Mouse (Mus musculus) layer of hippocampus, adult 9-11 months (tissue): ENCODE measurements at regions not wholly inside any gene's neighbourhood (a gene's known extent, or its start where the extent isn't known, plus 50 kb on each side); places are given as distances from the start of the nearest gene placed in this dataset.

Source experiments
- DNase-seq: peaks from one replicate; pipeline ENCODE4 v3.0.0; 2022

DNA sequence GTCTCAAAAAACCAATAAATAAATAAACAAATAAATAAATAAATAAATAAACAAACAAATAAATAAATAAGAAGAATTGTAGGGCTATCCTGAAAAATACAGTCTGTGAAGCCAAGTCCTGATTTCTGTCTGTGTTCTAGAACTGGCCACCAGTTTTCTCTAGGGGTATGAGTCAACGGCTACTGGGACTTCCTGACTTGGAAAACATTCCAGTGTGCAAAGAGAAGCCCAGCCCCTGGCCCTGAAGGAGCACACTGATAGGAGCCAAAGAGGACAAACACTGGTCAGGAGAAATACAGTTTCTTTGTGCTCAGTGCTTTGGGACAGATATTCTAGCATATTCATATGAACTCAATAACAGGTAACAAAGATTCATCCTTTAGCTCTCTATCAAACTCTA lies 271.3 kb upstream of the Thbs1 start:
- no peak for DNase-seq

DNA sequence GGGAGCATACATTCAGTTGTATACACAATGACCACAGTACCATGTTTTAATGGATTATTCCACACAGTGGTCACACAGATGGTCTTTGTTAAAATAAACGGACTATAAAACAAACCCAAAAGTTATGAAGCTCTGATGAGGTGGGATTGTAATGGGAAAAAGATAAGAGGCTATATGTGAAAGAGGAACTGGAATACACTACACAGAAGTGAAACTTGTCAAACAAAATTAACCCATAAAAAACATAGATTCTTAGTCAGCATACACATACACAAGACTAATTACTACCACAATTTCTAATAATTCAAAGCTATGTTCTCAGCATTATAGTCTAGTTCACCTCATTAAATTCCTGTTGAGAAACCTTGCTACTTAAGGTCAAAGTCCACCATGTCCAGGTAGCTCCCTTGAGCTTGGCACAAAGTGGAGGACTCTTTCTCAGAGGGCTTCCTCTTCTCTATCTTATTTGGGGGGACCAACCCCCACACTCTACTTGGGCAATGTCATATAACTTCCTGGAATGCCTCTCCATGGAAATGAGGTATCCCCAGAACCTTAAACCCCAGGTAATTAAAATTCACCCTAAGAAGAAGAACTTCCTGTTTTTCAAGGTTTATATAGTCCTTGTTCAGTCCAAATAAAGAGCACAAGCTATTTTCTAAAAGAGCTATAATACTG lies 269.2 kb upstream of the Thbs1 start:
- DNase-seq = no peak

DNA sequence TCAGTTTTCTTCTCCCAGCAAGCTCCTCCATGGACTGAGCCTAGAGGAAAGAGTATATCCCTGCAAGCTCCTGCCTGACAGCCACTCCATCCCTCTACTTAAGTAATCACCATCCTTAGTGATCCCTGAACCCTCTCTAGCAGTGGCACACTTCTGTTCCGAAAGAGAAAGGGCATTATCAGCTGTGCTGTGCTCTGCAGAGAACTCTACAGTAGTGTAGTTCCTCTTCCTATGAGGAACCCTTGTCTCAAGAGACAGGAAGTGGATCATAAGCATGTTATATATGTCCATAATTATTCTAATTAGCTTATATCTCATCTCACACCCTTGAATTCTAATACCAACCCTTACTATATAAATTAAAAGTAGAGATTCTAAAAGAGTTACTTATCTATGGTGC lies 259.2 kb upstream of the Thbs1 start:
- DNase-seq = no peak

DNA sequence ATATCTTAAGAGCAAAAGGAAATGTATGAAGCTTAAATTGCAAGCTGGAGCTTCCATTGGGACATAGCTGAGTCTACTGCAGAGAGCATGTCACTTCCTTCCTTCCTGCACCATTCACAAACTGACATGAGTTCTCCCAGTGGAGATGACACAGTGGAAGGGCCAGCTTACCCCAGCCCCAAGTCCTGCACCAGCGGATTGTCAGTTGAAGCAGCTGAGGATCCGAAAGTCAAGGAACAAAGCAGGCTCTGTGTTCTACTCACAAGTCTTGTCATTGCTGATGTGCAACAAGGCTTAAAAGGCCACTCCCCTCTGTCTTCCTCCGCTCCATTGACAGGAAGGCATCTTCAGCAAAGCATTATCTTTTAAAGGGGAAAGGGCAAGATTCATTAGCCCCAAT lies 249.4 kb upstream of the Thbs1 start:
- no peak for DNase-seq

DNA sequence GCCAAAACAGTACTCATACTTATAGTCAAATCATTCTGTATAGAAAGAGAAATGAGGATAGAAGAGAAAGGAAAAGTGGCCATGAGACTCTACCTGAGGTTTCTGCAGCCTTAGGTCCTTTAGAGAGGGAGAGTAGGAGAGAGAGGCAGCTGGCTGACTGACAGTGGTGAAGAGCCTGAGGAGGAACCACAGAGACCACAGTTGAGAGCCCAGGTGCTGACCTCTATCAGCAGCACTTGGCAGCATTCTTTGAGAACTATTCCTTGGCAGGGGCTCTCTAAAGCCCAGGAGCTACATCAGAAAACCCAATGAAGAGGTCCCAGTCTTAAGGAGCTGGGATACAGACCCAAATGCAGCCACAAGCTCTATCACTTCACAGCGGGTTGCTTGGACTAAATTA lies 246.6 kb upstream of the Thbs1 start:
- no peak for DNase-seq

- no peak for DNase-seq
Measured at GRCm38 (mm10) chr2:117866946-117867345, 244.7 kb upstream of the Thbs1 start.

DNA sequence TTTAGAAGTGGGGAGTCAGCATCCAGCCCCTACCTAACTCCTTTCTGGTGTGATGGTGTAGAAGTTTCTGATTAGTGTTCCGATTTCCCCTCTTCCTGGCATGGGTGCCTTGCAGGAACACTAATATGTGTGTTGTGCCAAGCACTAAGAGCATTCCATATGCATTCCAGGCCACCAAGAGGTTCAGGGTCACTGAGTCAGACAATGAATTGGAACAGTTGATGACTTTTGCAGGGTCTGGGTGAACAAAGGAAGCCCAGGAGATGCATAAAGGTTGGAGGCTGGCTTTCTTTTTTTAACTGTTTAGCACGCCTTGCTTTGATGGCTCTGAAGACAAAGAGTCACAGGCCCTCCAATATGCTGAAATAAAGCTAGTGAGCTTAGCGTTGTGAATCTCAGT lies 244.3 kb upstream of the Thbs1 start:
- DNase-seq = no peak

DNA sequence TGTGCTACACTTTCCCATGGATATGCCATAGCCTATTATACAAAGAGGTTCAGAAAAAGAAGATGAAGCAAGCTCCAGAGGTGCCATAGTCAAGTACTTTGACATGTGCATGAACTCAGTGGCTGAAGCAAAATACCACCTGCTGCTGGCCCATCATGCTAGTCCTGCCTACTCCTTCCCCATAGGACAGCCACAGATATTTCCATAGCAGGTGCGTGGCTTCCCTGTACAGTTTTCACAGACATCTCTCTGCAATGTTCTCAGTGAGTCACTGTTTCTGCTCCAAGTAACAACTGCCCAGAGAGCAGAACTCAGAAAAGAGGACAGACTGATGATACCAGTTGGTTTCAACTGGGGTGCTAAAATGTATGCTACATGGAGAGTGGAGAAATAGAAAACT lies 242.8 kb upstream of the Thbs1 start:
- DNase-seq = no peak

- DNase-seq = no peak
Measured at GRCm38 (mm10) chr2:117871507-117872282, 240.0 kb upstream of the Thbs1 start.

DNA sequence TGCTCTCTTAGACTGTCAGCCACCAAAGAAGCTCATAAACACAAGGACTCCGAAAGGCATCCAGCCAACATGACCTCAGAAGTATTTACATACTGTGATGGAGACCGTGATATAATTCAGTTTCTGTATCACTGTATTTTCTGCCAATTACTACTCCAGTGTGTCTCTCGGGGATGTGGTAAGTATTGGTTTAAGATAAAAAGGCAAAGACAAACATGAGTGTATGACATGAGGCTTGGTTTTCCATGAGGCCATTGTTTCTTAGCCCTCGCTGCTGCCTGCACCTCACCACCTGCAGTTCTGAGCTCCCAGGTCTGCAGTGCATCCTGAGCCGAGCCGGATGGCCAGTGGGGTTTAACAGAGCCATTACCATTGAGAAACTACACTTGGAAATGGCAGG lies 233.9 kb upstream of the Thbs1 start:
- no peak for DNase-seq

DNA sequence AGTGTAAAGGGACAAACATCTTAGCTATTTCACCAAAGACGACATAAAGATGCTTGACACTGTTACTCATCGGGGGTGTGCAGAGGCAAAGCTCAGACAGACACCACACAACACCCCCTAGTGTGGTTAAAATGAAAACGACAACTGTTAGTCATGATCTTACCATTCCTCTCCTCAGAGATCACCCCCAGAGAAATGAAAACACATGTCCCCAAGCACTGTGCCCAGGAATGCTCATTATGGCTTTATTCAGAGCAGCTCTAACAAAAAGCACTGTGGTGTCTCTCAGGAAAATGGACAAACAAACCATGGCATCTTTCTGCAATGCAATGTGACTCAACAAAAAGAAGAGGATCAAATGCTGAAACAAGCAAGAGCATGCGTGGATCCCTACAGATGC lies 229.5 kb upstream of the Thbs1 start:
- no peak for DNase-seq

- no peak for DNase-seq
Measured at GRCm38 (mm10) chr2:117882890-117883289, 228.8 kb upstream of the Thbs1 start.

DNA sequence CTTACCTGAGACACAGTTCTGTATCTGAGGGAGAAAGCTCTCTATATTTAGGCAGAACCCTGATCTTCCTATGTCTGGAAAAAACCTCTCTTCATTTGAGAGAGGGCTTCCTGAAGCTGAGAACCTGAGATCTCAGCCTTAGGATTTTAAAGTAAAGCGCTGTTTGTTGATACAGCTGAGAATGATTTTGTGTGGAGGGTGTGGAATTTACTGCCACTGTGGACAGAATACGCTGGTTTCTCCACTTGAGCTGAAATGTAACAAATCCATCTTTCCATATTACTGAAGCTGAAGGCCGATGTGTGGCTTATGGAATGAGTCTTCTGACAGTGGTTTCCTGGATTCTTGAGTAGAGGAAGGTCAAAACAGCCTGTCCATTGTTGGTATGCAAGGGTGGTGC lies 225.2 kb upstream of the Thbs1 start:
- DNase-seq = no peak

- no peak for DNase-seq
Measured at GRCm38 (mm10) chr2:117901311-117901710, 210.4 kb upstream of the Thbs1 start.

DNA sequence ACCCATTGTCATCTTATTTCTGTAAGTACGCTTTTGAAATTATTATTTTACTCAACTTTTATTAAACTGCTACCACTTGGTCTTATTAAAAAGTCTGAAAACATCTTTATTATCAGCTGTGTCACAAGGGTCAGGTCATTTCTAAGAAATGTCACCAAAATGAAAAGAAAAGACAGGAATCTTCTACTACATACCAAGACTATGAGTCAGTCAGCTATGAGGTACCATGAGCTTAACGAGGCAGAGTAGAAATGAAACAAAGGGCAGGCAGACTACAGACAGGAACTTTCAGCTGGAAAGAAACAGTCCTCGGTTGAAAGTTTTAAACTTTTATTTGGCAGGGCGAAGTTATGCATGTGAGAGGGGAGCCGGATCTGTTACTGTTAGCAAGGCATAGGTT lies 208.8 kb upstream of the Thbs1 start:
- DNase-seq = no peak

DNA sequence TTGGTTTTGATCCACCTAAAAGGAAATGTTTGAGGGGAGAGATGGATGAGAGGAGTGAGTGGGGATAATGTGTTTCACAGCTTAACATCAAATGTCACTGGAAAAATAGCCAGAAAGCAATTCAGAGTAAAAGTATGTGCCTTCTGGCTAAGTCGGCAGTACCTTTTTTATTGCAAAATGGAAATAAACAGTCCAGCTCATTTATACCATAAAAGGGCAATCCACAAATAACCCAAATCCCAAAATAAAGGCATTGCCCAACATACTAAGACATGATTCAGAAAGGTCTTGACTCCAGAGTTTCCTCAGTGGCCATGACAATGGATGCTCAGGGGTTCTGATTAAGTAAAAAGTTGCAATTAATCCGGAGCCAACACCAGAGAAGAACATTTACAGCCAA lies 208.0 kb upstream of the Thbs1 start:
- no peak for DNase-seq

- no peak for DNase-seq
Measured at GRCm38 (mm10) chr2:117906509-117906908, 205.2 kb upstream of the Thbs1 start.

GRCm38 (mm10) chr2:117910781-117911180 lies 200.9 kb upstream of the Thbs1 start:
- no peak for DNase-seq

DNA sequence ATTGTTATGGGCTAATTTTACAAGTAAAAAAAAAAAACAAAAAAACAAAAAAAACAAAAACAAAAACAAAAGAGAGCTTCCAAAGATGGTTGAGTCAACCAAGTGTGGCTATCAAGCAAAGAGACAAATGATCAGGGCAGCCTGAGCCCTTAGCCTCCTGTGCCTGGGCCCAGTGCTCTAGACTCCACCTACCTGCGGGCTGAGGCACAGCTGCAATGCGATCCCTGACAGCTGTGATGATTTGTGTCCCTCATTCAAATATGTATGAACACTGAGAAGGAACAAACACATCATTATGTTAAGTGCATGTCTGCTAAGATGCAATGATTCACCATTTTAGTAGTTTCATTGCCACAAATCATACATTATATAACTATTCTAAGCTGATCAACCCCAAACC lies 199.0 kb upstream of the Thbs1 start:
- no peak for DNase-seq

DNA sequence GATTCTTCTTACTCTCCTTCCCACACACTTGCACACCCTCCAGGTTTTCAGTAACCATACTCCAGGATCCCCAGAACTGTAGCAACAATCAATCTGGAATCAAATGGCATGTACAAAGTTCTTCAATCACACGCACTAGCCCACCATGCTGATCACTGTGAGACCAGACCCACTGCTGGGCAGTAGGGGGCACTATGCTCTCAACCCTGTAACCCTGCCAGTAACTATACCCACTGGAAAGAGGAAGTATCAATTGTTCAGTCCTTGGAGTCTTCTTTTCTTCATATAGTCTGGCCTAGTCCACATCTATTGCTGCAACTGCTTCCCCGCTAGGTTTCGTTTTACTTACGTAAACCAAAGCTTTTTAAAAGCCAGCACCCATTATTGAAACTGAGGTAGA lies 197.8 kb upstream of the Thbs1 start:
- DNase-seq = peak; percentile 14

- DNase-seq = no peak
Measured at GRCm38 (mm10) chr2:117915821-117916220, 195.9 kb upstream of the Thbs1 start.

- DNase-seq = no peak
Measured at GRCm38 (mm10) chr2:117917181-117917580, 194.5 kb upstream of the Thbs1 start.

GRCm38 (mm10) chr2:117924877-117925276 lies 186.8 kb upstream of the Thbs1 start:
- DNase-seq = no peak

- no peak for DNase-seq
Measured at GRCm38 (mm10) chr2:117925412-117925811, 186.3 kb upstream of the Thbs1 start.

DNA sequence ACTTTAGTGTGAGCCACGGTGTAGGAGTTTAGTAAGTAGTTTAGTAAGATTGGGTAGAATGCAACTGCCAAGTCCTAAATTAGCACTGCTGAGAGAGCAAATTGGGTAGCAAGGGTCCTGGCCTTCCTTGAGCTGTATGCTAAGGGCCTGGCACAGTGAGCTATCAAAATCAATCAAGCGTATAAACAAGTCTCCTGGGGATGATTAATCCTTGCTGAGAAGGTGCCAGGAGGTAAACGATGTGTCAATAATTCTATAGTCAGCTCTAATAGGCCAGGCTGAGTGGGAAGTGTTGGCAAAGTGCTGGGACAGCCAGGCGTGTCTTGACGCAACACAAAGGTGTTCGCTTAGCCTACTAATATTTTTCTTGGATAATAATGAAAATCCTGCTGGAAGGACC lies 183.6 kb upstream of the Thbs1 start:
- no peak for DNase-seq
